Mouse (Mus musculus) c-Kit-positive CD71-positive TER-119-negative erythroid progenitor cells, embryonic 14.5 days (primary cell): ENCODE results near the gene Platr17.
"Not testable (repeated sequence)": the region's sequence is repeated elsewhere in the genome, so short reads cannot be mapped to it uniquely, and the experiment has no call there.

ENCODE experiments used
- DNase-seq: peaks from one replicate; pipeline ENCODE4 v3.0.0-alpha.2; 2013; ENCODE audit warnings: low read depth

Platr17 gene

DNA sequence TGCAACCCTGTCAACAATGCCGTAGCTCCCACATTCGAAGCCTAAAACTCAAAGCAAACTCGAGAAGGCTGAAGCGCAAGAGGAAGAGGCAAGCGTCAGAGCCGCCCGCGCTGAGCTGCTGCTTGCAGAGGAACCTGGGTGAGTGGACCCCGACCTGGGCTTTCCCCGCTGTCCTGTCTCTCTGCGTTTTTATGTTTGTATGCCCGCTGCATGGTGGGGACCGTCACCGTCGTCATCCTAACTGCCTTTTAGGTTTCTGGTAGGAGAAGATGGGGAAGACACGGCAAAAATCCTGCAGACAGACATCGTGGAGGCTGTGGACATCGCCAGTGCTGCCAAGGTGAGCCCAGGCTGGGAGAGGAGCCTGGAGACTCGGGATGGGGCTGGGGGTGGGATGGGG, 36.4 kb downstream of the Platr17 start:
- no peak for DNase-seq

DNA sequence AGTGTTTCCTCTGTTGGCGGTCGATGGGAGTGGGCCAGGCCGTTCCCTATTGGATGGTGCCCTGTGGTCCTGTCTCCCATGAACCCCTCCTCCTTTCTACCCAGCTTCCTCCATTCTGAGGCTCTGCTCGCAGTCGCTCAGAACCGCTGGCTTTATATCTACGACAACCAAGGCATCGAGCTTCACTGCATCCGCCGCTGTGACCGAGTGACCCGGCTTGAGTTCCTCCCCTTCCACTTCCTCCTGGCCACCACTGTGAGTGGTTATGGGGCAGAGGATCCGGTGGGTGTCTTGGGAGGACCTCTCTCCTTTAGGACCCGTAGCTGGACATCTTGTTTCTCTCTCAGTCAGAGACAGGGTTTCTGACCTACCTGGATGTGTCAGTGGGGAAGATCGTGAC, 38.5 kb downstream of the Platr17 start:
- DNase-seq = no peak

DNA sequence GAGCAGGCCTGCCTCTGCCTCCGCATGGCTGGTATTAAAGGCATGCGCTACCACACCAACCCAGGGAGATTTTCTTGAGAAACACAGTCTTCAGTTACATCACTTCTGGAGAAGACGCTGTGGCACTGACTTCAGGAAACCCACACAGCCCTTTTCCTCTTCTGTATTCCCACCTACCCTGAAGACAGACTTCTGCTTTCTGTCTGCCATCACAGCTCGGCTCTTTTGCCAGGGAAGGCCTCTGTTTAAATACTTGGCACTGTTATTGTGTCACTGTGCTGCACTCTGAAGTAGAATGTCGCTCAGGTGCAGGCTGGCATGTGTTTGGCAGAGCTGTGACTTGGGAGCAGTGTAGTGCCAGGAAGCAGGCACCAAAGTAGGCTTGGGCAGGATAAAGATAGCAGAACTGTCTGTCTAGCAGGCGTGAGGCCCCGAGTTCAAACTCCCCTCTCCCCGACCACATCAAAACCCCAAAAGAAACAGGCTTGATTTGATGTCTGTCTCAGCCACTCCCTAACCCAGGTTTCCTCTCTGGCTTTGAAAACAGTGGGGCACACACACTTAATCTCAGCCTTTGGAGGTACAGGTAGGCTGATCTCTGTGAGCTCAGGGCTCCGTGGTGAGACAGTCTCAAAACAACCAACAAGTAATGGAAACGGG, 42.6 kb downstream of the Platr17 start:
- no peak for DNase-seq

DNA sequence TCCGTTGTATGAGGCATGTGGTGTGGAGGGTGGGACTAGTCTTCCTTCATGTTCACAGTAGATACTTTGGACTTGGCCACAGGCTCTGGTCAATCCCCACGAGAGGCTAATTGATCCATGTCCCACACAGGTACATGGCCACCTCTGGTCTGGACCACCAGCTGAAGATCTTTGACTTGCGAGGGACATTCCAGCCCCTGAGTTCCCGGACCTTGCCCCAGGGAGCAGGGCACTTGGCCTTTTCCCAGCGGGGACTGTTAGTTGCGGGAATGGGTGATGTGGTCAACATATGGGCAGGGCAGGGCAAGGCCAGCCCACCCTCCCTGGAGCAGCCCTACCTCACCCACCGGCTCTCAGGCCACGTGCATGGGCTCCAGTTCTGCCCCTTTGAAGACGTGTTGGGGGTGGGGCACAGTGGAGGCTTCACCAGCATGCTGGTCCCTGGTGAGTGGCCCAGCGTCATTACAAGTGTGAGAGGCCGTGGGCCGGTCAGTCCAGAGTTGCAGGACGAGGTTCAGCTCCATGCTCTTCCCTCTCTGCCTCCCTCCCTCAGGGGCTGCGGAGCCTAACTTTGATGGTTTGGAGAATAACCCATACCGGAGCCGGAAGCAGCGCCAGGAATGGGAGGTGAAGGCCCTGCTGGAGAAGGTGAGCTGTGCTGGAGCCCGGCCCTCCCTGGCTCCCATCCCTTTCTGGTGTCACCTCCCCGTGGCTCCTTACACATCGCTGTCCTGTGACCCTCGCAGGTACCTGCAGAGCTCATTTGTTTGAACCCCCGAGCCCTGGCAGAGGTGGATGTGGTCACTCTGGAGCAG, 43.4 kb downstream of the Platr17 start:
- DNase-seq = no peak

DNA sequence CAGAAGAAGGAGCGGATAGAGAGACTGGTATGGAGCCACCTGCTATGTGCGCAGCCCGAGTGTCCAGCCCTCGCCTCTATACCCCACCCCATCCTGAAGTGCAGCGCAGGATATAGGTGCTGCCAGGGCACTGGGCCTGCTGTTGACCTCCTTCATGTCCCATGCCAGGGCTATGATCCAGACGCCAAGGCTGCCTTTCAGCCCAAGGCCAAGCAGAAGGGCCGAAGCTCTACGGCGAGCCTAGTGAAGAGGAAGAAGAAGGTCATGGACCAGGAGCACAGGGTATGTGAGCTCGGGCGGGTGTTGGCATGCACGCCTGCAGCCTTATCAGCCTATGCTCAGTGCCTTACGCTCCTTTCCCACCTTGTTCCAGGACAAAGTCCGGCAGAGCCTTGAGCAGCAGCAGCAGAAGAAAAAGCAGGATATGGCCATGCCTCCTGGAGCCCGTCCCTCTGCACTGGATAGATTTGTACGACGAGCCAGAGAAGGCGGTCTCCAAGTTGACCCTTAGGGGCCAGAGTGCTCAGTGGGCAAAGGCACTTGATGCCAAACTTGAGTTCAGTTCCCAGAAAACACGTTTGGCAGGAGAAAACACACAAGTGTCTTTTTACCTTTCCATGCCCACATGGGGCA, 44.1 kb downstream of the Platr17 start:
- DNase-seq = no peak

DNA sequence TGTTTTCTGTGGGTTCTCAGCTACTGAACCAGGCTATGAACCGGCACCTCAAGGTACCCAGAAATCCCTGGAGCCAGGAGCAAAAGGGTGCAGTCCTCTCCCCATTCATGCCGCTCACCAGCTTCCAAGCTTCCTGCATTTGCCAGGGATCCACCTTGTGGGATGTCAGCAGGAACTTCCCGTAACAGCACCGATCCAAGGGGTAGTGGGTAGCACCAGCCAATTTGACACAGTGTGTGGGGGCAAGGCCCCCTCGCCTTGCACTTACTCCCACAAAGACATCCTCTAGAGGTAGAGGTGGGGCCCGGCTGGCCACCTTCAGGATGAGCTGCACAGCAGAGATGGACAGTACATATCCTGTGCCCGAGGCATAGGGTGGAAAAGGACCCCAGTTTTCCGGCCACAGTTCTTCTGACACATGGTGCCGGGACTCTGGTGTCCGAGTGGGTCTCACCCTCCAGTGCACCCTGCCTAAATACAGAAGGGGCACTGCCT, 45.2 kb downstream of the Platr17 start:
- no peak for DNase-seq

DNA sequence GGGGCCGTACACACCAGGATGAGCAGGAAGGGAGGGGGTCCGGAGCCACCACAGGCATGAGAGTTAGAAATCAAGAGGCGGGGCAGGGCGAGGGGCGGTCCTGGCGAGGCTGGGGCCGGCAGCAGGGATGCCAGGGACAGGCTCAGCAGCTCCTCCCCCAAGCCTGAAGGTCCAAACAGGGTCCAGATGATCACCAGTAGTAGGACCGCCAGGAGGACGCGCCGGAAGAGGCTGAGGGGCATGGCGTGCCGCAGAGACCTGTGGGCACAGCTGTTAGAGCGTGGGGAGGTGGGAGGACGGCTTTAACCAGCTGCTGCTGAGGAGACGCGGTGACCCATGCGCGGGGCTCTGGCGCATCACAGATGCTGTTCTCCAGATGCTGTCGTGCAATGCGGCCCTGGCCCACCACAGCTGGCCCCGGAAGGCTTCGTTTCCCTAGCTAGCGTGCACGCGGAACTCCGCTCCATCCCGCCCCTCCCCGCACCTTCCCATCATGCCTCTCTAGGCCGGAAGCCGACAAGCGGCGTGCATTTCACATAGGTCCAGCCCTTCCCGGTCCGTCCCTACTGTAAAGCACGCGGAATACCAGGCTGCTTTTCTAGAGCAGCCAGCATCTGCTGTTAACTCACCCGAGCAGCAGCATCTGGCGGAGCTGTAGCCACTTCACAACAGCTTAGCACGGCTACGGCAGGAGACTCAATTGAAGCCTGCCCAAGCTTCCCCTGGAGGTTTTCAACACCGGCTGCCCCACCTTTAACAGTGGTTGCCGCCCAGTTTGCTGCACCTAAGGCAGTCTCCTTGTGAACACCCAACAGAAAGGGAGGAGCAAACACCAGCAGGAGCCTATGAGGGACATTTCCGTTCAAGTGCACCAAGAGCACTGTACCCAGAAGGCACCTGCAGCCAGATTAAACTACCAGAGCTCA, 46.3 kb downstream of the Platr17 start, which contains the start of gene B3galt4:
Gene B3galt4, minus strand, starts transcription at position 468 of the 926 bp plus-strand sequence.
- DNase-seq = peak; percentile 89

DNA sequence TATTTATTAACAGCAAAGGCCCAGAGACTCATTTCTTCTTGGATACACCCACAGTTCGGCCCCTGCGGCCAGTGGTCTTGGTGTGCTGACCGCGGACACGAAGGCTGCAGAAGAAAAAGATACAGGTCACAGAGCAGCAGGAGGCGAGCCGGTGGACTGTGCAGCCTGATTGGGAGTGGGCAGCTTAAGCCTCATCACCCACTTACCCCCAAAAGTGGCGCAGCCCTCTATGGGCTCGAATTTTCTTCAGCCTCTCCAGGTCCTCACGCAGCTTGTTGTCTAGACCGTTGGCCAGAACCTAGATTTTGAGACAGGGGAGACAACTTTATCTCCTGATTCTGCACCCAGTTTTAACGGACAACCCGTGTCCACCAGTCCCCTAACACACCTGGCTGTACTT, 47.1 kb downstream of the Platr17 start:
- not testable (repeated sequence) for DNase-seq

DNA sequence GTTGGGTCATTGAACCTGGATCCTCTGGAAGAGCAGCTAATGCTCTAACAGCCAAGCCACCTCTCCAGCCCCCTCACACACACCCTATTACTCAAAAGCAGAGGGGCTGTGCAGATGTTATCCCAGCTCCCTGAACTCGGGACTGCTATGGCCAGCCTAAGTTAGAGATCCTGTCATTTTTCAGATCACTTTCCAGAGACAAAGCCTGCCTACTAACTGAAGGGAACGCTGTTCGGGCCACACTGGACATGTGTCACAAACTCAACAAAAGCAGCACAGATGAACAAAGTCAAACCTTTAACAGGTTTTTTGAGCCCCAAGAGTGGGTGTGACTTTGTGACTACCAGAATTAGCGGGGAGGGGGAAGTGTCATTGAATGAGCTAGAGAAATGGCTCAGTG, 47.9 kb downstream of the Platr17 start:
- DNase-seq = no peak

DNA sequence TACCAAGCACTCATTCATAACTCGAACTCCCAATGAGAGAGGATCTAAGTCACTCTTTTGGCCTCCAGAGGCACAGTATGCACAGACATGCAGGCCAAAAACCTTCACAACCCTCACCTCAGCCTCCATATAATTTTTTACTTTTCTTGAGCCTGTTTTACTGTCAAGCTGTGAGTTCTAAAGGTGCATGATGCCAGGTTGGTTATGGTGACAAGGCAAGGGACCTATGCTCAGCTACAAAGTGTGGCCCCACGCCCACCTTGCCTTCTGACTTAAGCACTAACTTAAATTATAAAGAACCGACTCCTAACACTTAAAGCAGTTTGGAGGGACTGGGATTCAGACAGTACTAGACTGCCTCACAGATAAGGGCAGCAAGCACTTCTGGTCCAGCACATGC, 48.4 kb downstream of the Platr17 start:
- DNase-seq = no peak

DNA sequence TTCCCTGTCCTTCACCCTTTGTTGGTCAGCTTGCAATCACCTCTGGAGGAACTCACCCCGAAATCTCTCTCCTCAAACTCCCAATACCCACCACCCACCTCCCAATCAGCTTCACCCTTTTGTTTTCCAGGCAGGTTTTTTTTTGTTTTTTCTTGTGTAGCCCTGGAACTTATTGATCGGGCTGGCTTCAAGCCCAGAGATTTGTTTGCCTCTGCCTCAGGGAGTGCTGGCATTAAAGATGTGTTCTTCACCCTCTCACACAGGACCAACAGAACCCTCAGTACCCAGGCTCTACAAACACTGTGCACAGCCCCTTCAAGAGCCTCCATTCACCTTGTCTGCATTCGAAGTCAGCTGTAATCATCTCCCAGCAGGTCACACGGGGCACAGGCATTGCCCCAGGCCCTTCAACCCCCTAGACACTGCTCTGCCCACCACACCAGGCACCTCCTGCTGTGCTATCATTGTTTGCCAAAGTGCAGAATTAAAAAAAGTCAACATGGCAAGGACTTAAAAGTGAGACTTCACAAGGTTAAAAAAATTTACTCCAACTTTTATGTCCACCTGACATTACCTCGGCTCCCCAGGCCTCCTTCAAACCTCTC, 49.1 kb downstream of the Platr17 start:
- no peak for DNase-seq

DNA sequence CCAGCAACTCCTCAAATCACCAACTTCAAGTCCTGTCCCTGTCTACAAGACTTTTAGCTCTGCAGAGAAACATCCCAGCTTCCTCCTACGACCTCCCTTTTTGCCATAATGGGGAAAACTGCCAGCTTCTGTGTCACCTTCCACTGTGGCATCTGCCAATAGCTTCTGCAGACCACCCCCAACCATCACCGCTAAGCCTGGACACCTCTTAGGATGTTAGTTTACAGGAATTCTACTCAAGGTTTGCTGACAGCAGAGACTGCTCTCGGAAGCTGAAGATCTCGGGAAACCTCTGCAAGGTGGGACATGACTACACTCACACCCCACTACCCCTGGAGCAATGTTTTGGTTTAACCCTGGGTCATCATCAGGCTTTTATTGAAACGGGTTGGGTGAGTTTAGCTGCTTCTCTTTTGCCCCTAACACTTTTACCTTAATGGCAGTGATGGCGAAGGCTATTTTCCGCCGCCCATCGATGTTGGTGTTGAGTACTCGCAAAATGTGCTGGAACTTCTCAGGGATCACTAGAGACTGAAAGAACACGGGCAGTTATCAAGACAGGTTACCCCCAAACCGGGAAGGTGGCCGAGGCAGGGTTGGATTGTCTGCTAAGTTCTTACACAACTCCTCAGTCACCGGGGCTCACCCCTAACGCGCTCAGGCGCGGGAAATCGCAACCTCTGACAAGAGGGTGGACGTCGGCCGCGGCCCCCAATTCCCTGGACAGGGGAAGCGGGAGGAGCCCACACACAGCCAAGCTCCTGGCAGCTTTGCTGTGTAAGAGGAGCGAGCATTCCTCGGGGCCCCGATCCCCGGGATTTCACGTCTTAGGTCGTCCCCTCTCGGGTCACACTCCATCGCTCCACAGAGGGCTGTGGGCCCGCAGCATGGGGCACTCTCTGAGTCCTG, 50.0 kb downstream of the Platr17 start:
- DNase-seq = no peak

DNA sequence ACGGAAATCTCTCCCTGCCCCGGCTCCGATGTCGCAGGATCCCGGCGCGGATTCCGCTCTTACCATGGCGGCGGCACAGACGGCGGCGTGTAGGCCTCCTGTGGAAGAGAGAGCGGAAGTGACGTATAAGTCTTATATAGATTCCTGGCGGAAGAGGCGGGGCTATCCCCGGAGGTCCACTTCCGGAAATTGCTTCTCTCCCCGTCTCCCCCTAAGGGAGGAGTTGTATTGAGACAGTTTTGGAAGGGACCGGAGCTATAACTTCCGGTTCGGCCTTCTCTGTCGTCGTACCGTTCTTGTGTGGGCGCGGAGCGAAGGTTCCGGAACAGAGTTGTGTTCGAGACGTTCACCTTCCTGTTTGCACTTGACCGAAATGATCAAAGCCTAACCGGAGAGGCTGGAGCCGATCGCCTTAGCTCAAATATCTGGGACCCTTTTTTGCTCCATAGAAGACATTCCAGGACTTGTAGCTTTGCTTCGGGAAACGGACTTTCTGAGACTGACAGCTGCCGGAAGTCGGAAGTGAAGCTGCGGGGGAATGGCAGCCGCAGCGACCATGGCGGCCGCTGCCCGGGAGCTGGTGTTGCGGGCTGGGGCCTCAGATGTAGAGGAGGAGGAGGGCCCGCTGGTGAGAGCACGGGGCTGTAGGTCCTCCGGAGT, 50.8 kb downstream of the Platr17 start, which contains the start of the genes Vps52 and Rps18:
Gene Vps52, plus strand, starts transcription at position 258 of the 660 bp plus-strand sequence.
Gene Rps18, minus strand, starts transcription at position 447 of the 660 bp plus-strand sequence.
- peak; percentile 92 for DNase-seq
